Mouse (Mus musculus) left cerebral cortex, adult 11 months (tissue): ENCODE measurements around the gene Pcp4.

Experiments used
- DNase-seq: peaks from one replicate; pipeline ENCODE4 v3.0.0; 2022; ENCODE audit warnings: low spot score

Pcp4 gene

GRCm38 (mm10) chr16:96488038-96488437 lies 20.6 kb downstream of the Pcp4 start:
- no peak for DNase-seq

- no peak for DNase-seq
These were observed 24.1 kb downstream of the Pcp4 start for GRCm38 (mm10) chr16:96491530-96491929.

- DNase-seq: no peak
These were observed 26.7 kb downstream of the Pcp4 start for GRCm38 (mm10) chr16:96494079-96494478.

DNA sequence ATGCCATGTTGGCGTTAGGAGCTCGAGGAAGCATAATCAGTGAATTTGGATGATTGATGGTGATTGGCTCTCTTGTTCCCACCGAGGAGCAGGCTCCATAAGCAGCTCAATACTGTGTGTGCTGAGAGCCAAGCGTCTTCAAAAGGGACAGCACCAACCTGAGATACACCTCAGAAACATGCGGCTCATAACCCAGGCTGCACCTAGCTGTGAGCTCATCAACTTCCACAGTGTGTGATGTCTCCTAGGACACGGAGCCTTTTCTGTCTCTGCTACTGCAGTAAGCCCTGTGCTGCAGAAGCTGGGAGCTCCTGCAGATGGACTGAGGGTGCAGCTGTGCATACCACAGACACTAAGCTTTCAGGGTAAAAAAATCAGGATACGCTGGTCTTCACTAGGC lies 31.5 kb downstream of the Pcp4 start:
- DNase-seq: no peak

- DNase-seq: no peak
These were observed 33.8 kb downstream of the Pcp4 start for GRCm38 (mm10) chr16:96501241-96501640.

GRCm38 (mm10) chr16:96502586-96502985 lies 35.2 kb downstream of the Pcp4 start:
- DNase-seq: no peak

DNA sequence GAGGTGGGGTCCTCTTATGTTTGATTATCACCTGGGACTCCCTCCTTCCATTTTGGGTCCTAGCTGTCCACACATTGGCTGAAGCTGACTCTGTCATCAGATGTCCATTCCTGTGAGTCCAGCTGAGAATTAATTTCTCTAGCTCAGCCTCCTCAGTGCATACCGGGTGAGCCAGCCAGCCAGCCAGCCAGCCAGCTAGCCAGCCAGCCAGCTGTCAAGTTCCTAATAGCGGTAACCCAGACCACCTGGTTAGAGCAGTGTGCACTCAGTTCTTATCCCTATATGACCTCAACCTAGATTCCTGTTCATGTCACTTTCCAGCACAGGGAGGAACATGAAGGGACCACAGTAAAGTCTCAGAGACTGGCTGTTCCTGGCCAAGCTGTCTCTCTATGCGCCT lies 47.1 kb downstream of the Pcp4 start:
- no peak for DNase-seq

- no peak for DNase-seq
These were observed 60.1 kb downstream of the Pcp4 start for GRCm38 (mm10) chr16:96527476-96527875.

DNA sequence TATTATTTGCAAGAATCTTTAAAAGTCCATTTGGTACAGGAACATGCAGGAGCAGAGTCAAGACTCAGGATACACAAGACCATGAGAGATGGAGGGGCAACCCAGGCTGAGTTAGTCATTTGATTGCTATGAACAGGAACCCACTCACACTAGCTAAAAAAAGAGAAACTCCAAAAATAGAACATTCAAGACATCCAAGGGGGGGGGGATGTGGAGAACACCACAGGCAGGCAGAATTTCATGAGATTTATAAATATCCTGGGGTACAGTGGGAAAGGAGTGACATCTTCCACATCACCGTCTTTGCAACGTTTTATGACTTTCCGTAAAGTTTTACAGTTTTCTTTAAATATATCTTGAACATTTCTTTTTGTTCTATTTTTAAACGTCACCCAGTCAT lies 61.1 kb downstream of the Pcp4 start:
- no peak for DNase-seq

DNA sequence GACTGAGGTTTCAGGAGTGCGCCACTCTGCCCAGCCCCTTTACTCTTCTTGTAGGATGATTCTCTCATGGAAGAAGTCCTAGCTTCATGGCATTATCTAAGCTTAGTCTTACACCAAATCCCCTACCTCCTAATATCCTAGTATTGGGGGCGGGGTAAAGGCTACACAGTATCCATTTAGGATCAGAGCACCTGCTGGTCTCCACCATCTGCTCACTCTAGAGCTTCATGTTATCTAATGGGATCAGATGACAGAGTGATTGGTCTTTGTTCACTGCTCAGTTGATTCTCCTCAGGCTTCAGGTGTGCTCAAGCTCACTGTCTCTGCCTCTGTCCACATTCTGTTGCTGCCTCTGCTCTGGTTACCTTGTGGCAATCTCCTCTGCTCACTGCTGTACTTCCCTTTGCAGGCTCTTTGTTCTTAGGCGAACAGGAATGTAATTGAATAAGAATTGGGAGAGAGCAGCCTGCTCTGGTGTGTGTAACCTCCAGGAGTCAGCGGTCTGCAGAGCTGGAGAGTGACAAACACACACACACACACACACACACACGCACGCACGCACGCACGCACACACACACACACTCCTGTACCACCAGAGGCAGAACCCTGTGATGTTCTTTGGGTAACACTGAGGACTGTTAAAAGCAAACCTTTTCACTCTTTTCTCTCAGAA lies 62.6 kb downstream of the Pcp4 start:
- DNase-seq: no peak

DNA sequence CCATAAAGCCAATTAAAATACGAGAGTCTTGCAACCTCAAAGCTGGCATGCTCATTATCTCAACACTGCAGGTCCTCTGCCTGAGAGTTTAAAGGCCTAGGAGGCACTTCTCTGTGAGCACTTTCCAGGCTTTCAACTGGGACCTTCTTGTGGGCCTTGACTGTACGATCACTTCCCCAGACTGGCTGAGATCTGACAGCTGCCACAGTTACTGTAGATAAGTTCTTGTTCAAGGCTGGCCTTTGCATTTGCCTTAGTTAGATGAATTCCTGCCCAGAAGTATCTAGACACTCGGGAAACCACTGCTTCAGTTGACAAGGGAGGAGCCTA lies 63.1 kb downstream of the Pcp4 start:
- DNase-seq: no peak

- DNase-seq: no peak
These were observed 63.6 kb downstream of the Pcp4 start for GRCm38 (mm10) chr16:96531029-96531428.

DNA sequence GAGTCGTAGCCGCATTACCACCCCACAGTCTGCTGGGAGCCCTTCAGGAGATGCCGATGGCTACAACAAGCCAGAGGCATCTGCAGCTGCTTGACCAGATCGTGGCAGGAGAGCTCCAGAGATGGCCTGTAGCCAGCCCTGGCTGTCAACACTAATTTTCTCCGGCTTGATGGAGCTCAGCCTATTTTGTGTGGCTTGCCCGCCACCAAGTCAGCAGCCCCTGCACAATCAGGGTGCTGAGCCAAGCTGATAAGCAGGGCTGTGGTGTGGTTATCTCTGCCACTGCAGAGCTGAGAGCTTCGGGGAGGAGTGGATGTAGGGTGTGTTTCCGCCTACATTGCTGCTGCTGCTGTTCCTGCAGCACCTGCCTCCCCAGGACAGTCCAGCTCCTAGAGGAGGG lies 66.3 kb downstream of the Pcp4 start:
- no peak for DNase-seq

- DNase-seq: peak; percentile 49
These were observed 67.9 kb downstream of the Pcp4 start for GRCm38 (mm10) chr16:96535271-96535670.

DNA sequence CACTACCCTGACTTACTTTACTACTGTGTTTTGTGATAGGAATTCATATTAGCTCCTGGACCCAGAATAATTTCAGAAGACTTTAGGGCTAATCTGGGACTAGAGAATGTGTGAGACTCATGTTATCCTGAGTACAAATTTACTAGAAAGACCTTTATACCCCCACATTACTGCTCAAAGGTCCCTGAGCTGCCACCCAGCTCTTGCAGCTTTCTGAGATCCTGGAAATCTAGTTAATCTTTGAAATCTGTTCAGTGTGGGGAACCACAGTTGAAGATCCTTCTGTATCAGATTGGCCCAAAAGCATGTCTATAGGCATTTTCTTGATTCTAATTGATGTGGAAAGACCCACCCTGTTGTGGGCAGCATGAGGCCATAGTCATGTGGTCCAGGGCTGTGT lies 69.0 kb downstream of the Pcp4 start:
- no peak for DNase-seq

GRCm38 (mm10) chr16:96539091-96539490 lies 71.7 kb downstream of the Pcp4 start:
- no peak for DNase-seq

GRCm38 (mm10) chr16:96541056-96541455 lies 73.7 kb downstream of the Pcp4 start:
- DNase-seq: no peak

DNA sequence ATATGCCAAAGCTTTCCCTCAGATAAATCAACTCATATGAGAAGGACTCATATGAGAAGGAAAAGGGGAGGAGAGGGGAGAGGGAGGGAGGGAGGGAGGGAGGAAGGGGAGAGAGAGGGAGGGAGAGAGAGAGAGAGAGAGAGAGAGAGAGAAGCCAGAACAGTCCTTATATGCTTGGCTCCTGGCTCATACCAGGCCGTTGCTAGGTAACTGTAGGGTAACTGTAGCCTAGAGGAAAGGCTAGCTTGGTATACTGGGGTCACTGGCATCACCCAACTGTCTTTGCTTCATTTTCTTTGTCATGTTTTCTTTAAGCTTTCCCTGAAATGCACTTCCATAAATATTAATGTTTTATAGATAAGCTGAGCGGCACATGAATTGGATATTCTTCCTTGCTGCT lies 85.3 kb downstream of the Pcp4 start:
- no peak for DNase-seq

- DNase-seq: peak; percentile 29
These were observed 88.0 kb downstream of the Pcp4 start for GRCm38 (mm10) chr16:96555412-96555811.

GRCm38 (mm10) chr16:96556621-96557020 lies 89.2 kb downstream of the Pcp4 start:
- DNase-seq: no peak

DNA sequence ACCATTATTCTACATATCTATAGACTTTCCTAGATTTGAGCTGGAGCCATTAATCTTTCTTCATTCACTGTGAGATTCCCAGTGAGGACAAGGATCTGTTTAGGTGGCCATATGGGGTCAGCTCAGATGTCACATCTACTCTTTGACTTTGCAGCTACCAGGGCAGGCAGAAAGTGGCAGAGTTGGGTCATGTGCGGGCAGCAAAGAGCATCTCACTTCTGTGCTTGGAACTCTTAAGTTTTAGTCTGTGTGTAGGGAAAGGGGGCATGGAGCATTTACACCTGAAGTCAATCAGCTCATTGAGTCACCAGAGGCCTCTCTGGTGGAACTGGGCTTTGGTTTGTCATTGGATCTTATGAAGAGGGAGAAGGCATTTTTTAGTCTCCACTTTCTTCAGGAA lies 90.9 kb downstream of the Pcp4 start:
- no peak for DNase-seq

DNA sequence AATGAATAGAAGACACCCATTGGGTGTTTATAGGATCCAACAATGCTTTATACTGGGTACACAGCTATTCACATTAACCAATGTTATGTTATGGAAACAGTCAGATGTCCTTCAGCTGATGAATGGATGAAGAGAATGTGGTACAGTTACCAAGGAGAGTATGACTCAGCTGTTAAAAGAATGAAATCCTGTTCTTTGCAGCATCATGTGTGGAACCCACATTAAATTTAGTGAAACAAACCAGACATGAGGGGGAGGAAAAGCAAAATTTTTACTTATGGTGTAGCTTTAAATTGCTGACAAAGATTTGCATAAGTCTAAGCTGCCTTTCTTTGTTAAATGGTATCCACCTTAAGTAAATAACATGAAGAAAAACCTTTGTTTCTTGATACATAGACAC lies 92.4 kb downstream of the Pcp4 start:
- no peak for DNase-seq

- DNase-seq: no peak
These were observed 96.2 kb downstream of the Pcp4 start for GRCm38 (mm10) chr16:96563350-96564257.

- no peak for DNase-seq
These were observed 100.0 kb downstream of the Pcp4 start for GRCm38 (mm10) chr16:96567428-96567827.
